20 mouse cellular contexts compared by ENCODE assay signal in the genomic region with DNA sequence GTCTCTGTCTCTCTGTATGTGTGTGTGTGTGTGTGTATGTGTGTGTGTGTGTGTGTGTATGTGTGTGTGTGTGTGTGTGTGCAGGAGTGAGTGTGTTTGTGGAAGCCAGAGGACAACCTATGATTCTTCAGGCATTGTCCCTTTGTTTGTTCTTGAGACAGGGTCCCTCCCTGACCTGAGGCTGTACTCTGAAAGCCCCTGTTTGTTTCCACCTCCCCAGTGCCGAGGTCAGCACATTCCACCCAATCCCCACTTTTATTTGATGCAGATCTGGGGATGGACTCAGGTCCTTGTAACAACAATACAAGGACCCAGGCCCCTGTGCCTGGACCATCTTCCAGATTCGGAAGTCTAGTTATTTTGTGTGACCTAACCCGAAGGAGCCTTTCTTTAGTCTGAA. TPM values are rescaled to one million over a fixed set of nuclear protein-coding genes. Genes with fewer than 3 reads are reported as not detected.
"Had no signal": no experiment of that assay in that cellular context is flagged by ENCODE, and none has a peak within 500 bp of the region (broad histone marks: within the 10 kb centered on the region; RNA-seq: fewer than 3 reads in every experiment).

No protein-coding gene starts in this region.

- H3K9me3 ChIP-seq: lung, embryonic 15.5 days; megakaryocyte, embryonic 14.5 days; midbrain, embryonic 12.5 days; neural tube, embryonic 12.5 days; stomach, embryonic 15.5 days had no signal

- H3K27me3 ChIP-seq: lung, embryonic 15.5 days; midbrain, embryonic 12.5 days; neural tube, embryonic 12.5 days; stomach, embryonic 15.5 days had no signal

- H3K27ac ChIP-seq: liver, embryonic 14.5 days; lung, embryonic 15.5 days; macrophage; midbrain, embryonic 12.5 days; neural tube, embryonic 12.5 days; stomach, embryonic 15.5 days; stomach, postnatal 0 days had no signal

- DNase-seq: lung, adult 2 months; lung, postnatal 14 days; lung, postnatal 36 days; midbrain, embryonic 14.5 days; right cerebral cortex, postnatal 25 days; right cerebral cortex, postnatal 4 days; spleen, adult 18-20 months; thymus, adult 2 months; thymus, postnatal 25 days; thymus, postnatal 4 days had no signal

- H3K9ac ChIP-seq: liver, embryonic 14.5 days; lung, embryonic 15.5 days; midbrain, embryonic 12.5 days; neural tube, embryonic 12.5 days; stomach, embryonic 15.5 days had no signal

- H3K4me3 ChIP-seq: lung, embryonic 15.5 days; megakaryocyte, embryonic 14.5 days; midbrain, embryonic 12.5 days; neural tube, embryonic 12.5 days; stomach, embryonic 15.5 days had no signal

- H3K4me1 ChIP-seq: neural tube, embryonic 12.5 days; stomach, embryonic 15.5 days had no signal

- H3K4me2 ChIP-seq: lung, embryonic 15.5 days; midbrain, embryonic 12.5 days; neural tube, embryonic 12.5 days; stomach, embryonic 15.5 days had no signal

- H3K36me3 ChIP-seq: lung, embryonic 15.5 days; midbrain, embryonic 12.5 days; neural tube, embryonic 12.5 days; stomach, embryonic 15.5 days had no signal

- ATAC-seq: lung, postnatal 0 days; midbrain, embryonic 16.5 days had no signal

RNA-seq across cellular contexts. Expression of a gene that starts 14.6 kb away (rescaled TPM):
- polyA plus RNA-seq: macrophage had no signal
